Mouse (Mus musculus) small intestine, adult 2 months (tissue): ENCODE results near the gene Junb.

Experiments
- CTCF ChIP-seq: fragments of 200-500 bp; IDR thresholded peaks from 2 replicates; pipeline ENCODE4 v1.5.1; 2012; ENCODE audit warnings: low read depth, mild to moderate bottlenecking, control low read depth, inconsistent platforms, low read length, moderate library complexity, mixed read lengths; ENCODE audit not compliant: insufficient replicate concordance, insufficient read length; ENCODE audit errors: extremely low read depth
- POLR2A ChIP-seq: fragments of 200-500 bp; IDR thresholded peaks from 2 replicates; pipeline ENCODE4 v1.6.1; 2012; ENCODE audit warnings: low read depth, mild to moderate bottlenecking, control low read depth, inconsistent platforms, low read length, moderate library complexity

GRCm38 (mm10) chr8:85021514-85022055 is 43.1 kb upstream of the Junb start:
- TF ChIP-seq CTCF (no peak), POLR2A (no peak)
